Mouse (Mus musculus): Measurements from ENCODE around the gene Ptges3l.
A peak's percentile ranks its signal among the peaks of the same experiment; 100 is the strongest.
"Not testable (repeated sequence)": the region's sequence is repeated elsewhere in the genome, so short reads cannot be mapped to it uniquely, and the experiment has no call there.

The Ptges3l gene

GRCm38 (mm10) chr11:101424105-101424851 is 855 bp downstream of the Ptges3l start, which contains the start of gene Gm27029:
Gm27029 (minus strand) TSS chr11:101424796.
- DNase-seq (ENCODE audit: extremely low read depth, low read depth, low spot score) = peak; percentile 45

- DNase-seq (ENCODE audit: extremely low read depth, low read depth, low spot score) = no peak
Measured at GRCm38 (mm10) chr11:101420148-101420547, 5.0 kb downstream of the Ptges3l start.

GRCm38 (mm10) chr11:101419610-101420009 is 5.5 kb downstream of the Ptges3l start:
- DNase-seq (ENCODE audit: extremely low read depth, low read depth, low spot score) = no peak

GRCm38 (mm10) chr11:101418991-101419390 is 6.1 kb downstream of the Ptges3l start:
- DNase-seq (ENCODE audit: extremely low read depth, low read depth, low spot score) = no peak

- no peak for DNase-seq (ENCODE audit: extremely low read depth, low read depth, low spot score)
Measured at GRCm38 (mm10) chr11:101417101-101417855, 7.9 kb downstream of the Ptges3l start, which contains the start of gene Aarsd1. Aarsd1 (minus strand) TSS chr11:101417615.

- DNase-seq (ENCODE audit: extremely low read depth, low read depth, low spot score) = no peak
Measured at GRCm38 (mm10) chr11:101416433-101417100, 8.6 kb downstream of the Ptges3l start.

GRCm38 (mm10) chr11:101415306-101415705 is 9.8 kb downstream of the Ptges3l start:
- DNase-seq (ENCODE audit: extremely low read depth, low read depth, low spot score) = no peak

- DNase-seq (ENCODE audit: extremely low read depth, low read depth, low spot score) = no peak
Measured at GRCm38 (mm10) chr11:101395110-101395509, 30.0 kb downstream of the Ptges3l start.

- no peak for DNase-seq (ENCODE audit: extremely low read depth, low read depth, low spot score)
Measured at GRCm38 (mm10) chr11:101381817-101382216, 43.3 kb downstream of the Ptges3l start.

- DNase-seq (ENCODE audit: extremely low read depth, low read depth, low spot score) = peak; percentile 99
Measured at GRCm38 (mm10) chr11:101378926-101379325, 46.2 kb downstream of the Ptges3l start.

GRCm38 (mm10) chr11:101378196-101378595 is 46.9 kb downstream of the Ptges3l start:
- DNase-seq (ENCODE audit: extremely low read depth, low read depth, low spot score) = not testable (repeated sequence)

GRCm38 (mm10) chr11:101374421-101374938 is 50.7 kb downstream of the Ptges3l start:
- no peak for DNase-seq (ENCODE audit: extremely low read depth, low read depth, low spot score)

GRCm38 (mm10) chr11:101370141-101370540 is 55.0 kb downstream of the Ptges3l start:
- DNase-seq (ENCODE audit: extremely low read depth, low read depth, low spot score) = no peak
